In the genomic region with DNA sequence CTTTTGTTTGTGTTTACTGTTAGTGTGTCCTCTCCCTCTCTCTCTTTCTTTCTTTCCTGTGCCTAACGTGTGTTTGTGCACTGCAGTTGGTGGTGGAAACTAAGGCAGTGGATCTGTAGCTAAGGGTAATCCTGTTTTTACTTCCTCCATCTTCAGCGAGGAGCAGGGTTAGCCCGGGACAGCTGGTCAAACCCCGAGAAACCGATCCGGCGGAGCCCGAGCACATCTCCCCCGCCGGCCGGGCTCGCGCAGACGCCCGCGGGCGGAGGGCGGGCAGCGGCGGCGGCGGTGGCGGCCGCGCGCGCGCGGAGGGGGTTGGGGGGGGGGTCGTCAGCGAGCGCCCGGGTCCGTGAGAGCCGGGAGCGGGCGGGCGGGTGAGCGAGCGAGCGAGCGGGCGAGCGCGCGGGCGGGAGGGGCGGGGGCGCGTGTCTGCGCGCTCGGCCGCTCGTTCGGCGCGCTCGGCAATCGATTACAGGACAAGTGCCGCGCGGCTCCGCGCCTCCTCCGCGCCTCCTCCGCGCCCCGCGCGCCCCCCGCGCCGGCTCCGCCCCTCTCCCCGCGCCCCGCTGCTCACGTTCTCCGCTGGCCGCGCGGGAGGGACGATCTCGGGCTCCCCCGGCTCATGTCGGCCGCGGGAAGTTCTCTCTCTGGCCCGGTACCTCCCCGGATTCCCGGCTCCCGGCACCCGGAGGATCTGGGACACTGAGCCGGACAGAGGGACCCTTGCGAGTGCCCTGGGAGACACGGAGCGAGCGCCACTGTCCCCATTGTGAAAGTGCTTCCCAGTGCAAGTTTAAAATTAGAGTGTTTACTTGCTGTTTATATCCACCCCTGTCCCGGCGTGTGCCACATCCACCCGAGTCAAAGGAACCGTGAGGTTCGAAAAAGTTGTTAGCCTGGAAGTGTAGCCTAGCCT, we compare ENCODE assay signal across 8 mouse cellular contexts. TPM values are rescaled to one million over a fixed set of nuclear protein-coding genes. Genes with fewer than 3 reads are reported as not detected.
DNase-seq lines count a peak whose midpoint lies in the region; ATAC-seq lines count a peak whose summit lies in the region.

A gene (minus strand): TSS at position 170 of the 916 bp plus-strand sequence.

- peak within 1 kb of the TSS; percentile 89 for H3K4me3 ChIP-seq in intestine, embryonic 16.5 days (ENCODE audit: low read length)

- H3K27ac ChIP-seq in intestine, embryonic 16.5 days (ENCODE audit: low read length) = peak within 1 kb of the TSS; percentile 82

- peak; percentile 93 for ATAC-seq in intestine, embryonic 16.5 days
- peak; percentile 64 for ATAC-seq in megakaryocyte-erythroid progenitor cell, adult 5-6 weeks (replicated peaks; ENCODE audit: low FRiP score, low TSS enrichment, poor library complexity, severe bottlenecking)

- peak; percentile 89 for DNase-seq in adrenal gland, adult 2 months
- DNase-seq in embryo, embryonic 9.5 days (ENCODE audit: extremely low spot score) = peak; percentile 87
- peak; percentile 52 to 75 for DNase-seq in gastrocnemius, postnatal 4 days (ENCODE audit: low spot score in 2 of 2)
- DNase-seq in left cerebral cortex, postnatal 25 days (ENCODE audit: low spot score in 2 of 2) = peak; percentile 66 to 74
- peak; percentile 73 for DNase-seq in right cerebral cortex, postnatal 14 days
- DNase-seq in urinary bladder, postnatal 14 days (ENCODE audit: low spot score) = peak; percentile 80

- H3K4me2 ChIP-seq in intestine, embryonic 16.5 days (ENCODE audit: low read depth, low read length) = peak within 1 kb of the TSS; percentile 81

- H3K36me3 ChIP-seq in intestine, embryonic 16.5 days (ENCODE audit: control insufficient read depth, insufficient read depth, low read length) = no peaks in the 10 kb centered on the region

- WGBS in intestine, embryonic 16.5 days = under 1% methylated on average over 100 of the region's 105 CpGs

- H3K4me1 ChIP-seq in intestine, embryonic 16.5 days (ENCODE audit: control insufficient read depth, insufficient read depth, low read length) = peaks cover 4% of the 10 kb centered on the region

- no peaks in the 10 kb centered on the region for H3K9me3 ChIP-seq in intestine, embryonic 16.5 days (ENCODE audit: control insufficient read depth, low read length)

- intact Hi-C loops in left cerebral cortex, postnatal 25 days (cut with DNase I) = loop anchor here (2.0 to 5.0 kb wide), 2 partner anchors 355 to 445 kb away; no protein-coding TSS in a partner anchor

- no peaks in the 10 kb centered on the region for H3K27me3 ChIP-seq in intestine, embryonic 16.5 days (replicated peaks; ENCODE audit: control insufficient read depth, insufficient read depth, low read length)

- peak within 1 kb of the TSS; percentile 86 for H3K9ac ChIP-seq in intestine, embryonic 16.5 days (ENCODE audit: low read depth, low read length)

RNA-seq across cellular contexts. Expression of the gene that starts here (rescaled TPM):
- total RNA-seq in adrenal gland, adult 2 months (2021) = 1 to 10 TPM; 7.7 to 9.9 TPM
- 0.22 and 0.80 TPM in 2 replicates for polyA plus RNA-seq in adrenal gland, adult 2 months (2012; rRNA removed)
- total RNA-seq in gastrocnemius, postnatal 4 days (2021) = 1 to 10 TPM; 5.4 to 8.1 TPM
- polyA plus RNA-seq in intestine, embryonic 16.5 days (2015; fragmentation: Nextera tagmentation; extraction: Ambion mirVana) = 2.1 and 2.4 TPM in 2 replicates
- 1 to 10 TPM; 3.7 to 7.9 TPM for total RNA-seq in left cerebral cortex, postnatal 25 days (2021)
- total RNA-seq in megakaryocyte-erythroid progenitor cell, adult 5-6 weeks (2014; fragmentation: Nextera tagmentation) = 13.0 and 23.5 TPM in 2 replicates
- total RNA-seq in megakaryocyte-erythroid progenitor cell, adult 5-6 weeks (2017) = 9.6 and 27.9 TPM in 2 replicates

Comparison
In these comparisons a context has a peak if more than half of its experiments do, and no peak if none do; other contexts are left out.
1. Peak in every context shown above with its lines: DNase-seq, ATAC-seq, H3K4me3 ChIP-seq and H3K27ac ChIP-seq.